Mouse (Mus musculus) testis, adult 2 months (tissue): ENCODE measurements around the gene Sos1. TPM values are rescaled to one million over a fixed set of nuclear protein-coding genes. Genes with fewer than 3 reads are reported as not detected.
A peak's percentile ranks its signal among the peaks of the same experiment; 100 is the strongest.

Experiments
- H3K27ac ChIP-seq: fragments of 200-500 bp; 2 replicates; pipeline ENCODE4 v1.5.1; 2012; ENCODE audit warnings: low read depth, low read length; ENCODE audit not compliant: control insufficient read depth, insufficient read depth
- H3K27me3 ChIP-seq: fragments of 200-500 bp; 2 replicates; pipeline ENCODE4 v1.6.1; 2012; ENCODE audit warnings: mild to moderate bottlenecking, low read length, moderate library complexity; ENCODE audit not compliant: control insufficient read depth, insufficient read depth
- H3K36me3 ChIP-seq: fragments of 200-500 bp; 2 replicates; pipeline ENCODE4 v1.6.1; 2012; ENCODE audit warnings: mild to moderate bottlenecking, low read length; ENCODE audit not compliant: control insufficient read depth, insufficient read depth
- H3K4me1 ChIP-seq: fragments of 200-500 bp; 2 replicates; pipeline ENCODE4 v1.6.1; 2012; ENCODE audit warnings: low read length; ENCODE audit not compliant: control insufficient read depth, insufficient read depth
- H3K4me3 ChIP-seq: fragments of 200-500 bp; 2 replicates; pipeline ENCODE4 v1.5.1; 2012; ENCODE audit warnings: low read depth, mild to moderate bottlenecking, low read length, moderate library complexity, mixed read lengths; ENCODE audit not compliant: control insufficient read depth
- CTCF ChIP-seq: fragments of 200-500 bp; IDR thresholded peaks from 2 replicates; pipeline ENCODE4 v1.5.1; 2012; ENCODE audit warnings: low read depth, mild to moderate bottlenecking, inconsistent platforms, low read length, moderate library complexity; ENCODE audit not compliant: control insufficient read depth, insufficient read depth, insufficient replicate concordance
- POLR2A ChIP-seq: fragments of 200-500 bp; IDR thresholded peaks from 2 replicates; pipeline ENCODE4 v1.6.1; 2012; ENCODE audit warnings: low read depth, mild to moderate bottlenecking, inconsistent platforms, low read length, moderate library complexity; ENCODE audit not compliant: control insufficient read depth
- polyA plus RNA-seq: library from polyadenylated mRNA; depleted of rRNA; stranded (reverse); fragments of >200 nt; gene quantifications from 2 replicates; pipeline ENCODE4 v1.2.3, GENCODE M21; 2012

Gene Sos1
- polyA plus RNA-seq, 1 experiment = 2.8 TPM

DNA sequence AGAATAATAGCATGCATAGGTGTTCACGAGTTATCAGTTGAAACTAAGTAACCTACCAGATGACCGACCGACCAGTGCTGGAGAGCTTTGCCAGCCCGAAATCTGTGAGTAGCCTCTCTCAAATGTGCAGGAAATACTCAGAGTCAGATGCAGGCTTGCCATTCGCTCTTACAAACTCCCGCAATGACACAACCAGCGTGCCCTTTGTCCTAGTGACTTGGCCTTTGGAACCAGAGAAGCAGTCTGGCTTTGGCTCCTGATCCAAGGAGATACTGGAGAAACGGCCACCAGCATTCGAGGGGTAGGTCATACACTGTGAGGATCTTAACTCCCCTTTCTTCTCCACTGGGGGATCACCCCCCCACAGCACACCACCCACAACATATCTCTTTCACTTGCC lies 35.7 kb upstream of the Sos1 start:
- no peak for TF ChIP-seq POLR2A
- Histone ChIP-seq H3K4me1 (peaks cover 11% of the 10 kb centered on the region), H3K36me3 (no peaks in the 10 kb centered on the region), H3K27me3 (no peaks in the 10 kb centered on the region), H3K27ac (no peak overlapping the region), H3K4me3 (no peak overlapping the region)

- TF ChIP-seq POLR2A = no peak
- no peak for TF ChIP-seq CTCF
- H3K27me3 ChIP-seq = no peaks in the 10 kb centered on the region
- H3K4me3 ChIP-seq = peak overlapping the region; percentile 23; the same call in 1 of the 2 replicates
- H3K27ac ChIP-seq = no peak overlapping the region
- H3K4me1 ChIP-seq = peaks cover 11% of the 10 kb centered on the region
- H3K36me3 ChIP-seq = no peaks in the 10 kb centered on the region
These were observed 35.3 kb upstream of the Sos1 start for GRCm38 (mm10) chr17:80515513-80515912.

- no peak overlapping the region for H3K27ac ChIP-seq
- TF ChIP-seq CTCF = no peak
- TF ChIP-seq POLR2A = peak; percentile 25; the same call in 1 of the 2 replicates
- H3K4me1 ChIP-seq = peaks cover 11% of the 10 kb centered on the region
- H3K36me3 ChIP-seq = no peaks in the 10 kb centered on the region
- peak overlapping the region; percentile 69 for H3K4me3 ChIP-seq
- no peaks in the 10 kb centered on the region for H3K27me3 ChIP-seq
These were observed 33.5 kb upstream of the Sos1 start for GRCm38 (mm10) chr17:80513766-80514165.

GRCm38 (mm10) chr17:80510459-80510855 lies 30.2 kb upstream of the Sos1 start:
- no peak for TF ChIP-seq CTCF
- TF ChIP-seq POLR2A = no peak
- no peak overlapping the region for H3K27ac ChIP-seq
- H3K36me3 ChIP-seq = no peaks in the 10 kb centered on the region
- no peak overlapping the region for H3K4me3 ChIP-seq
- no peaks in the 10 kb centered on the region for H3K27me3 ChIP-seq
- peaks cover 11% of the 10 kb centered on the region for H3K4me1 ChIP-seq

DNA sequence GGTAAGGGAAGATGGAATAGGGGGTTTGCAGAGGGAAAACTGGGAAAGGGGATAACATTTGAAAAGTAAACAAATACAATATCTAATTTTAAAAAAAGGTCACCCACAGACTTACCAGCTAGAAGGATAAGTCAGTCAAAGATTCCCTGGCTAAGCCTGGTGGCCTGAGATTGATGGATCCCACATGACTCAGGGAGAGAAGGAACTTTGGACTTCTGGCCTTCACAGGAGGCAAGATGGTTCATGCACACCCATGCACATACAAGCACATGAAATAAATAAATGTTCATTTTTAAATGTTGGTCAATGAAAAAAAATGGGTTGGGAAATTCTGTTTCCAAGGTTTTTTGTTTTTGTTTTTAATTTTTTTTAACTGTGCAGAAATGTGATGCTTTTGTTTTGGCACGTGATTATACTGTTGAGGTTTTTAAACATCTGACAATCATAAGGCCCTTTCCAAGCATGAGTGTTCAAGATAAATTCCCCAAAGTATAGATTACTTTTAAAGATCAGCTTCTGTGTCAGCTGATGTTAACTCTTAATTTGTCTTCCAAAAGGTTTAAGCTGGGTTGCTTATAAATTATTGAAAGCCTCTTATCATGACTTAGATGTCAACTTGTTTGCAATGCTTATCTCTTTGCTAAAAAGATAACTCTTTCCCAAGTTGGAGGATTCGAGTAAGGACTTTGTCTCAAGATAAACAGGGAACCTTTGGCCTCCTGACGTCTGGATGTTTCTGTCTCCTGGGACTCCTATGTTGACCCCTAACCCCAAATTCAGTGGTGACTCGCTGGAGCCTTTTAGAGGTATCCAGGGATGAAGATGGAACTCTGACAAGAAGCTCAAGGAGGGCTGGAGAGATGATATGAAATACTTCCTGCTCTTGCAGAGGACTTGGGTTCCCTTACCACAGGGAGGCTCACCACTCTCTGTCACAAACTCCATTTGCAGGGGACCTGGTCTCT lies 29.5 kb upstream of the Sos1 start:
- H3K27ac ChIP-seq = no peak overlapping the region
- no peaks in the 10 kb centered on the region for H3K36me3 ChIP-seq
- no peak overlapping the region for H3K4me3 ChIP-seq
- H3K27me3 ChIP-seq = no peaks in the 10 kb centered on the region
- TF ChIP-seq POLR2A (no peak), CTCF (no peak)
- peaks cover 11% of the 10 kb centered on the region for H3K4me1 ChIP-seq

DNA sequence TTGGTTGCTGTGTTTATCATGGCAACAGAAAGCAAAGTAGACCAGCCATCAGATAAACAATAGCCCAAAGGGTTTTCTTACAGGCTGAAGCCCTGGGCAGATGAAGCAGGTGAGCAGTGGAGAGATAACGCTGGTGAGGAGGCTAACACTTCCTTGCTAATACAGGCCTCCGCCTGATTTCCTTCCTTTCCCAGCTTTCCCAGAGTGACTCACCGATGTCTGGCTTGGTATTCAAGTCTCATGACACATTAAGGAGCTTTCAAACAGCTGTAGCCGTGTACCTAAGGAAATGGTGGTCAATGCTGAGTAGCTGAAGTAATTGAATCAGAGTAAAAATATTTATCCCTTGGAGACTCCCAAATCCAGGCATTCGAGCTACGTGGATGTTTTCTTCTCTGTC lies 25.5 kb upstream of the Sos1 start:
- H3K4me3 ChIP-seq = no peak overlapping the region
- no peak for TF ChIP-seq CTCF
- no peak for TF ChIP-seq POLR2A

DNA sequence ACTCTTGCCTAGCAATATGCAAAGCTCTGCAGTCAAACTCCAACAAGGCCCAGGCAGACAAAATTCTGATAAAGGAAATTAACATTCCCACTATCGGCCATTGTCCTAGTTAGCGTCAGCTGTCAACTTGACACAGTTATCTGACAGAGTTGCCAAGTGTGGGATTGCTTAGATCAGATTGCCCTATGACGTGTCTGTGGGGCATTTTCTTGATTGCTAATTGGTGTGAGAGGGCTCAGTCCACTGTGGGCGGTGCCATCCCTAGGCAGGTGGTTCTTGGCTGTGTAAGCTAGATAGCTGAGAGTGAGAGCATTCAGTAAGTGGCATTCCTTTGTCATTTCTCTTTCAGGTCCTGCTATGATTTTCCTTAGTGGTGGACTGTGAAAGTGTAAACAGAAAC lies 25.1 kb upstream of the Sos1 start:
- Histone ChIP-seq H3K4me3 (no peak overlapping the region), H3K27ac (no peak overlapping the region), H3K36me3 (no peaks in the 10 kb centered on the region), H3K27me3 (no peaks in the 10 kb centered on the region), H3K4me1 (no peaks in the 10 kb centered on the region; the same call in 1 of the 2 replicates)
- TF ChIP-seq POLR2A (no peak), CTCF (no peak)

More for the DNA sequence above, 25.5 kb upstream of the Sos1 start:
- Histone ChIP-seq H3K4me1 (no peaks in the 10 kb centered on the region; the same call in 1 of the 2 replicates), H3K27me3 (no peaks in the 10 kb centered on the region), H3K27ac (no peak overlapping the region), H3K36me3 (no peaks in the 10 kb centered on the region)
